Mouse (Mus musculus) embryonic facial prominence, embryonic 10.5 days (tissue): Measurements from ENCODE around the gene Rfxank. TPM values are rescaled to one million over a fixed set of nuclear protein-coding genes. Genes with fewer than 3 reads are reported as not detected.

ENCODE experiments used
- DNase-seq: peaks from one replicate; pipeline ENCODE4 v3.0.0-alpha.2; 2017; ENCODE audit warnings: low spot score
- H3K27ac ChIP-seq: fragments of 300-500 bp; sonication (generic); replicated peaks from 2 replicates; pipeline ENCODE4 v1.5.1; 2016; ENCODE audit warnings: mild to moderate bottlenecking
- H3K27me3 ChIP-seq: fragments of 300-500 bp; sonication (generic); replicated peaks from 2 replicates; pipeline ENCODE4 v1.6.1; 2016; ENCODE audit warnings: low read depth, mild to moderate bottlenecking; ENCODE audit not compliant: poor library complexity, severe bottlenecking
- H3K36me3 ChIP-seq: fragments of 300-500 bp; sonication (generic); replicated peaks from 2 replicates; pipeline ENCODE4 v1.6.1; 2016; ENCODE audit warnings: mild to moderate bottlenecking, moderate library complexity
- H3K4me1 ChIP-seq: fragments of 300-500 bp; sonication (generic); 2 replicates; pipeline ENCODE4 v1.6.1; 2016
- H3K4me3 ChIP-seq: fragments of 300-500 bp; sonication (generic); 2 replicates; pipeline ENCODE4 v1.5.1; 2016; ENCODE audit warnings: mild to moderate bottlenecking, moderate library complexity
- H3K9me3 ChIP-seq: fragments of 300-500 bp; sonication (generic); 2 replicates; pipeline ENCODE4 v1.6.1; 2016; ENCODE audit warnings: mild to moderate bottlenecking
- WGBS: fragments of 180-500 bp; shearing (Covaris S2); methylation state at CpG from one replicate; pipeline ENCODE4 v1.1.7; 2016; 5-methylcytosine and 5-hydroxymethylcytosine counted together
- polyA plus RNA-seq: library from polyadenylated mRNA; unstranded; fragments of >200 nt; fragmentation: Nextera tagmentation; extraction: Ambion mirVana; gene quantifications from 2 replicates; pipeline ENCODE4 v1.2.1, GENCODE M21; 2016

Rfxank gene
- polyA plus RNA-seq, 1 experiment from 2014 or later, result 25.2 TPM

DNA sequence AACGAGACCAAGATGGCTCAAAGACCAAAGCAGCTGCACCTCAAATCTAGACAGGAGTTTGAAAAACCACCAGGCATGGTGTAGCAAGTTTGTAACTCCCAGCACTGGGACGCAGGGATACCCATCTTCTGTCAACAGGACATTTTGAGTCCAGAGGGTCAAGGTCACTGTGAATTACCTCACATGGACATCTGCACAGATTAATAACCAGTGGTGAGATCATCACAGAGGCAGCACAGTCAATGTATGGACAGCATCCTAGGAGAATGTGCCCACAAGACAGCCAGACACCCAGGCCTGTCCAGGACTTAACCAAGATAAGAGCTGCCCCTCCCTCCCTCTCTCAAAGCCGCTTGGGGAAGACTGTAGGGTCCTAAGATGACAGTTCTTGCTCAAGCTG is 31.2 kb upstream of the Rfxank start:
- 79% methylated on average over 3 of the region's 3 CpGs for WGBS
- Histone ChIP-seq H3K27ac (no peak overlapping the region), H3K4me3 (no peak overlapping the region), H3K9me3 (no peaks in the 10 kb centered on the region), H3K27me3 (peaks cover 30% of the 10 kb centered on the region), H3K4me1 (peaks cover 46% of the 10 kb centered on the region), H3K36me3 (0 out of 2 replicates have a peak, but pooled peaks cover 11% of the 10 kb centered on the region)
- DNase-seq, result no peak

DNA sequence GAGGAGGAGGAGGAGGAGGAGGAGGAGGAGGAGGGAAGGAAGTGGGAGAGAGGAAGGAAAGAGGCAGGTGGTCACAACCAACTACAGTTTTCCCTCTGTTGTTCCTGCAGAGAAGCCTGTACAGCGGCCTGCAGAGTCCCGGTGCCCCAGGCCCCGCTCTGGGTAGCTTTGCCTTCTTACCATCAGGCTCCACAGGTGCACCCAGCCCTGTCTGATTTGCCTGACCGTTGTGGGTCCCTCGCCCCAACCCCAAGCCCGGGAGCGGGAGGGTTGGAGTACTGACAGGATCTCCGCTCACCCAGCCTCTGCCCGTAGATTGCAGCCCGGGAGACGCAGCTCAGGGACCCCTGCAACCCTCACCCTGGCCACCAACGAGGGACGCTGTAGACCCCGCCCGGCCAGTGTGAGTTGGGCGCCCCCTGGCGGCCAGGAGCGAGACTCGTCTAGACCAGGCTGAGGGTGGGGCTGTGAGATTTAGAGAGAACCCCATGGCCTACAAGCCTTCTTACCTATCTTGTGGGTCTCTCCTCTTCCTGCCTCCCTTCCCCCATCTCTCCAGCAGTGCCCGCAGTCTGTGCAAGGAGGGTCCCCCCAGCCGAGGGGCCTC is 27.7 kb upstream of the Rfxank start:
- 3% methylated on average over 21 of the region's 21 CpGs for WGBS
- no peak overlapping the region for H3K27ac ChIP-seq
- DNase-seq, result peak; percentile 91
- H3K4me1 ChIP-seq, result peaks cover 26% of the 10 kb centered on the region
- peak overlapping the region; percentile 45 for H3K4me3 ChIP-seq
- H3K36me3 ChIP-seq, result no peaks in the 10 kb centered on the region
- no peaks in the 10 kb centered on the region for H3K9me3 ChIP-seq
- peaks cover 46% of the 10 kb centered on the region for H3K27me3 ChIP-seq

DNA sequence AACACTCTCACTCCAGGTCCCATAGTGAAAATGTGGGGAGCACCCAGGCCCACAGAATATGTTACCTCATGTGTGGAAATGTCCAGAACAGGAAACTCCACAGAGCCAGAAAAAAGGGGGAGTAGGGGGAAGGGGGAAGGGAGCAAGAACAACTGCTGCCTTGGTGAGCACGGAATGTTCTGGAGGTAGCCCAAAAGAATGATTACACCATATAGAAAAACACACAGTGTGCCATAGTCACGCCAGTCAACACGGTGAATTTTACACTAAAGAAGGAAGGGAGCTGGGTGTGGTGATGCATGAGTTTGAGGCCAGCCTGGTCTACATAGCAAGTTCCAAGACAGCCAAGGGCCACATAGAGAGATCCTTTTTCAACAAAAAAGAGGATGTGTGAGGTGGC is 24.4 kb upstream of the Rfxank start:
- no peak overlapping the region for H3K4me3 ChIP-seq
- H3K4me1 ChIP-seq, result peaks cover 38% of the 10 kb centered on the region
- 84% methylated on average over 3 of the region's 3 CpGs for WGBS
- H3K27me3 ChIP-seq, result peaks cover 57% of the 10 kb centered on the region
- no peak overlapping the region for H3K27ac ChIP-seq
- H3K36me3 ChIP-seq, result no peaks in the 10 kb centered on the region
- no peaks in the 10 kb centered on the region for H3K9me3 ChIP-seq
- no peak for DNase-seq

DNA sequence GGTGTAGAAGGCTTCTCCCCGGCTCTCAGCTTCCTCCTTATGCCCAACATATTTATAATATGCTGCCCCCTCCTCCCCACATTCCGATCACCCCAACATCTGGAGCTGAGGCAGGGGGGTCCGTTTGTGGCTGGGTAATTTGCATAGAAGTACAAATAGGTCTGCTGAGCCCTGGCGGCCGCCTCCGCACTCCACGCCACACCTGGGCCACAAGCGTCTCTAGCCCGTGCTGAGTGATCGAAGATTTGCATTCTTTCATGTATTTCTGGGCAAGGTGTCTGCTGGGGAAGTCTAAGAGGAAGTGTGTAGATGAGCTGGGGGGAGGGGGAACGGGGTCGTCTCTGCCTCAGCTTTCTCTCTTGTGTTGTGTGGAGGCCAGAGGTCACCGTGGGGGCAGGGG is 21.1 kb upstream of the Rfxank start:
- Histone ChIP-seq H3K36me3 (no peaks in the 10 kb centered on the region), H3K4me1 (peaks cover 27% of the 10 kb centered on the region), H3K9me3 (no peaks in the 10 kb centered on the region), H3K27me3 (peaks cover 47% of the 10 kb centered on the region), H3K4me3 (no peak overlapping the region), H3K27ac (no peak overlapping the region)
- WGBS, result 63% methylated on average over 13 of the region's 13 CpGs
- no peak for DNase-seq

DNA sequence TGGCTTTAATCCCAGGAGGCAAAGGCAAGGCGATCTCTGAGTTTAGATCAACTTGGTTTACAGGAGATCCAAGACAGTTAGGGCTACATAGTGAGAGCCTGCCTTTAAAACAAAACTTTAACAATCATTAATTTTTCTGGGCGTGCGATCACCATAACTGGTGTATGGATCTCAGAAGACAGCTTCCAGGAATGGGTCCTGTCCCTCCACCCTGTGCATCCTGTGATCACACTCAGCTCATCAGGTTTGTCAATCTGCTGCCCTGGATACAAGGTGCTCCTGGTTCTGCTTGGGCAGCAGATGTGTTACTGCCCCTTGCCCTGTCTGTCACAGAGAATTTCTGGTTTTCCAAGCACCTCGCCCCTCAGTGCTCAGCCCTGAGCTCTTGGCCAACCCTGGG is 20.3 kb upstream of the Rfxank start:
- 0 out of 2 replicates have a peak overlapping the region, but pooled peaks have one; percentile 63 for H3K4me3 ChIP-seq
- H3K27me3 ChIP-seq, result peaks cover 46% of the 10 kb centered on the region
- DNase-seq, result no peak
- no peaks in the 10 kb centered on the region for H3K9me3 ChIP-seq
- peaks cover 26% of the 10 kb centered on the region for H3K4me1 ChIP-seq
- H3K36me3 ChIP-seq, result no peaks in the 10 kb centered on the region
- WGBS, result 88% methylated on average over 4 of the region's 4 CpGs
- no peak overlapping the region for H3K27ac ChIP-seq

DNA sequence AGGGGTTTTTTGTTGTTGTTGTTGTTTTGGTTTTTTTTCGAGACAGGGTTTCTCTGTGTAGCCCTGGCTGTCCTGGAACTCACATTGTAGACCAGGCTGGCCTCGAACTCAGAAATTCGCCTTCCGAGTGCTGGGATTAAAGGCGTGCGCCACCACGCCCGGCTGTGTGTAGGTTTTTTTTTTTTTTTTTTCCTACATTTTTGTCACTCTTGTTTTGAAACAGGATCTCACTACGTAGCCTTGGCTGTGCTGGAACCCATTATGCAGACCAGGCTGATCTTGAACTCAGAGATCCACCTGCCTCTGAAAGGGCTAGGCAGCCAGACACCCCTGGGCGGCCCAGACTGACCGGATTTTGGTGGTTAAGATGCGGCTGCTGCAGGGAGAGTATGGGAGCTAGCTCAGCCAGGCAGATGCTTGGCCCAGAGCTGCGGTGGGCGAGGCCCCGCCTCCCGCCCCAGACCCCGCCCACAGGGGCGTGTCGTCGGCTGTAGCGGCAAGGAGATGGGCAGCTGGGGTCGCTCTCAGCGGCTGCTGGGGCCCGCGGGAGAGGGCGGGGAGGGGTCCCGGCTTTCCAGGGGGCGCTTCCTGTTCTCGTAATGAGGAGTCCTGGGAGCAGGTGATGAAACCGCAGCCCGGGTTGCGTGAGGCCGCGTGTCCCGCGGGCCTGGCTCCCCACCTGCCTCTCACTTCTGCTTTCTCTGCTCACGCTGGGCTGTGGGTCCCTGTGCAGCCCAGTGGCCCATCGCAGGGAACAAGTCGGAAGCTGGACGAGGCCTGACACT is 19.3 kb upstream of the Rfxank start:
- Histone ChIP-seq H3K4me3 (peak overlapping the region; percentile 63), H3K27ac (peak overlapping the region; percentile 79), H3K27me3 (peaks cover 44% of the 10 kb centered on the region), H3K9me3 (no peaks in the 10 kb centered on the region), H3K36me3 (no peaks in the 10 kb centered on the region), H3K4me1 (peaks cover 26% of the 10 kb centered on the region)
- WGBS, result 14% methylated on average over 40 of the region's 40 CpGs
- DNase-seq, result peak; percentile 90

DNA sequence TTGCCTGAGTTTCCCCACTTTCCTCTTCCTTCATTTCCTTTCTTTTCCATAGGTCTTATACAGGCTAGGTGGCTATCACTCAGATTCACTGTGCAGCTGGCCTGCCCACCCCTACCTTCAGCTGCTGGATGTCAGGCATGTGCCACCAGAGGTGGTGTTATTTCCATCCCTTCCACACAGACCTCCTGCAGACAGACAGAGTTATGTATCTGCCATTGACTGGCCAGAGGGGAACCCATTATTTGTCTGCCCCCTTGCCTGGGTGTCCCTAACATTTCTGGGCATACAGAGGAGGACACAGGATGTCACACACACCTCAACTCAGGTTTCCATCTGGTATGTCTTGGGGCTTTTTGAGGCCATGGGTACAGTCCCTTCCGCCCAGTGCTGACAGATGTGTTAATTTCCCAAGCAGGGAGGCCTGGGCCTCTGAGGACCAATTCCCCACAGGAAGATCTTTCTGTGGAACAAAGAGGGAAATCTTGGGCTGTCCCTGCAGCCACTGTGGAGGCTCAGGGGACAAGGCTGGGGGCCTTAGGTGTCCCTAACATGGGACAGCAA is 18.4 kb upstream of the Rfxank start:
- H3K27ac ChIP-seq, result no peak overlapping the region
- 89% methylated on average over 1 of the region's 1 CpGs for WGBS

DNA sequence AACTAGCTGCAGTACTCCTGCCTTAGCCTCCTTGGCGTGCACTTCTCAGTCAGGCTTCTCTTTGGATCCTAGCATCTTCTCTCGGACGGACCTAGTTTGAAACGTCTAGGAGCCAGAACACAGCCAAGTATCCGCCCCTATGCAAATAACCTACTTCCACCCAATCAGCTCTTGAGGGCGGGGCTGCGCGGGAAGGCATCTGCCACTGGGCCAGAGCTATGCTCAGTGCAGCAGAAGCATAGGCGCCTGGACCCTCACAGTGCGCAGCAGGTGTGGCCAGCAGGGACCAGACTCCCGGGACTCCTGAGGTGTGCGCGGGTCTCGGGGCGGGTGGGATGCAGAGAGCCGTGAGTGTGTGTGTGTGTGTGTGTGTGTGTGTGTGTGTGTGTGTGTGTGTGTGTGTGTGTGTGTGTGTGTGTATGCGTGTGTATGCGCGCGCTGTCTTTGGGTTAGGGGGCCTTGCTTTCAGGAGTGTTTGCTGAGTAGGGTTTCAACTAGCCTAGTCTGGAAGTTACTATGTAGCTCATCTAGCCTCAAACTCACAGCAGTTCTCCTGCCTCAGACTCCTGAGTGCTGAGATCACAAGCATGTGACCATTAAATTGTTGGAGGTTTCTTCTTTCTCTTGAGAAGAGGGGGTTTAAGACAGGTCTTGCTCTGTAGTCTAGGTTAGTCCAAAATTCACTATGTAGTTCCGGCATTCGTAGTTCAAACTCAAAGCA is 13.7 kb upstream of the Rfxank start:
- Histone ChIP-seq H3K27ac (no peak overlapping the region), H3K4me3 (peak overlapping the region; percentile 41), H3K4me1 (peaks cover 23% of the 10 kb centered on the region), H3K9me3 (no peaks in the 10 kb centered on the region), H3K27me3 (peaks cover 49% of the 10 kb centered on the region), H3K36me3 (no peaks in the 10 kb centered on the region; the same call in 1 of the 2 replicates)
- WGBS, result 14% methylated on average over 22 of the region's 22 CpGs
- peak; percentile 88 for DNase-seq

More for the DNA sequence above, 18.4 kb upstream of the Rfxank start:
- no peak for DNase-seq
- Histone ChIP-seq H3K9me3 (no peaks in the 10 kb centered on the region), H3K36me3 (no peaks in the 10 kb centered on the region), H3K27me3 (peaks cover 47% of the 10 kb centered on the region), H3K4me1 (peaks cover 33% of the 10 kb centered on the region), H3K4me3 (no peak overlapping the region)

DNA sequence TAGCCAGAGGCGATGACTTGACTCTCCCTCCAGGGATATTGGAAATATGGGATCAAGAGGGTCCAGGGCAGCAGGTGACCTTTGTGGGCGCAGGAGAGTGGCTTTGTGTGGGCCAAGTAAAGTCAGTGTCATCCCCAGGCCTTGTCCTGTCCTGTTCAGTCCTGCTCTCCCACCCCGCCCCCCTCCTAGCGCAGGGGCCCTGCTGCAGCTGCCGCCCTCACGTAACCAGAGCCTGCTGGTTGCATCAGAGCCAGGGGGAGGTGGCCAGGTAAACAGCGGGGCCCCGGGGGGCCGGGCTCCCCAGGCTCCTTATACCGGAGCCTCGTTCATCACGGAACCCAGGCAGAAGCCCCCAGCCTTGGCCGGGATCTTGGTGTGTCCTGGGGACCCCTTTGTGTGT is 11.2 kb upstream of the Rfxank start:
- DNase-seq, result peak; percentile 62
- H3K4me3 ChIP-seq, result 0 out of 2 replicates have a peak overlapping the region, but pooled peaks have one; percentile 21
- peak overlapping the region; percentile 52; the same call in 1 of the 2 replicates for H3K27ac ChIP-seq

DNA sequence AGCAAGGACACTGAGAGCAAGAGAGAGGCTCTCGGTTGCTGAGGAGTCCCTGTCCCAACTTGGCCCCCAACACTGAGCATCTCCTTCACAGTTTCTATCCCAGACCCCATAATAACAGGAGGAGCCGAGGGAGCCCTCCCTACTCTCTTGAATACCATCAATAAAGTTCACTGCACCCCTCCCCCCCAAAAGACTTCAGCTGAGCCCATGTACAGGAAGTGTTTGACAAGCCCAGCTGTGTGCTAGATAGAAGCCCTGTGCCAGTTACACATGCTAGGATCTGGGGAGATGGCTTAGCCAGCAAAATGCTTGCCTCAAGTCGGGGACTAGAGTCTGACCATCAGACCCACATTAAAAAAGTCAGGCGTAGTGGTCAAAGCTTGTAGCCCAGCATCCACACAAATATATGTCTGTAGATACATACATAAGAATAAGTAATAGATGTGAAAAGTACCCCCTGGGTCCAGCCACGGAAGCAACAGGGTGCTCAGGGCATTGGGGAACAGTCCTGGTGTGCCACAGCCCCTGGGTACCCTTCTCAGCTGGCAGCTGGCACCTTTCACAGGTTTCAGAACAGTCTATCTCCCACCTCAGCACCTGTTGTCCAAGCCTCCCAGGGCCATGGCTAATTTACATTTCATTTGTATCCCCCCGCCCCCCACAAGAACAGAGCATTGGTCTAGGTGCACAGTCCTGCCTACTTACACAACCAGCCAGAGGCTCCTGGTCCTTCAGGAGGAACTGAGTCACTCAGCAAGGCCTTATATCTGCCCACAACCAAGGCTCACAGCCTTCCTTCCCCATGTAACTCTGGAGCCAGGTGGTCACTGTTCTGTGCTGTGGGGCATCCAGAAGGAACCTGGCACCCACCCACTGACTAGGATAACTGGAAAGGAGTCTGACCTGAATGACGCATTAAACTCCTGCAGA is 9.0 kb upstream of the Rfxank start:
- Histone ChIP-seq H3K4me3 (no peak overlapping the region), H3K36me3 (peaks cover 45% of the 10 kb centered on the region), H3K27ac (no peak overlapping the region), H3K4me1 (peaks cover 18% of the 10 kb centered on the region), H3K27me3 (peaks cover 17% of the 10 kb centered on the region), H3K9me3 (no peaks in the 10 kb centered on the region)
- no peak for DNase-seq
- 88% methylated on average over 7 of the region's 7 CpGs for WGBS

More for the DNA sequence above, 11.2 kb upstream of the Rfxank start:
- Histone ChIP-seq H3K4me1 (peaks cover 19% of the 10 kb centered on the region), H3K36me3 (peaks cover 23% of the 10 kb centered on the region), H3K27me3 (peaks cover 33% of the 10 kb centered on the region), H3K9me3 (no peaks in the 10 kb centered on the region)
- 12% methylated on average over 13 of the region's 13 CpGs for WGBS

DNA sequence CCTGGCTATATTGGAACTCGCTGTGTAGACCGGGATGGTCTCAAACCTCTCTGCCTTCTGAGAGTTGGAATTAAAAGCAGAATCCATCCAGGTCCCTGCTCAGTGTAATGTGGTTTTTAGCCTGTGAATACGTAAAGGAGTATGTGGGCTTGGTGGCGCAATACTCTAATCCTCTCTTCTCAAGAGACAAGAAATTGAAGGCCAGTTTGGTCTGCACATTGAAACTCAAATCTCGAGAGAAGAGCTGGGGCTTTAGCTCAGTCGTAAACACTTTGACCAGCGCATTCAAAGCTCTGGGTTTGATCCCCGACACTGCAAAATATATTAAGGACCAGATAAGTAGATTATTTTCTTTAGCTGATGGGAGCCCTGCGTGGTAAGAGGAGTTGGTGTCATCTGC is 1.0 kb upstream of the Rfxank start:
- no peak for DNase-seq
- peak overlapping the region; percentile 89 for H3K27ac ChIP-seq
- H3K36me3 ChIP-seq, result peaks cover 58% of the 10 kb centered on the region
- H3K27me3 ChIP-seq, result no peaks in the 10 kb centered on the region
- no peaks in the 10 kb centered on the region for H3K9me3 ChIP-seq
- H3K4me3 ChIP-seq, result peak overlapping the region; percentile 89
- 16% methylated on average over 9 of the region's 9 CpGs for WGBS
- peaks cover 21% of the 10 kb centered on the region for H3K4me1 ChIP-seq
